Comparison of ENCODE assay signal across 9 mouse cellular contexts in the genomic region with DNA sequence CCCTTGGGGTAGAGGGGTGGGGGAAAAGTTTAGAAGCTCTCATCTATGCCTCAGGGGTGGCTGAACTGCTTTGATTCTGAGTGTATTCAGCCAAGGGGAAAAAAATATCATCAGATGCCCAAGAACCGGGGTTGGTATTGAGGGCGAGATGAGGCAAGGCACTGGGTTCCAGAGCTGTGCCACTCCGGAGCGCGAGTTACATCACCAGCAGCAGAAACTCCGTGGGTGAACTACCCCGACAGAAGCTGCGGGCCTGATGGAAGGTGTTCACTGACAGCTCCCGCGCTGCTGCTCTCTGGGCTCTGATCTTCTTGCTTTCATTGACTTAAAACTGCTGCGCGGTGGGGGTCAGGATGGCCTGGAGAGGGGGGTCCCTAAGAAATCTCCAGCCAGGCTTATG. TPM values are rescaled to one million over a fixed set of nuclear protein-coding genes. Genes with fewer than 3 reads are reported as not detected.
DNase-seq lines count a peak whose midpoint lies in the region; ATAC-seq lines count a peak whose summit lies in the region.
"Had no signal": no experiment of that assay in that cellular context is flagged by ENCODE, and none has a peak within 500 bp of the region (broad histone marks: within the 10 kb centered on the region; RNA-seq: fewer than 3 reads in every experiment).

No protein-coding gene starts in this region.

- H3K4me3 ChIP-seq in kidney, embryonic 15.5 days (replicated peaks): peak overlapping the region; percentile 79
- peak overlapping the region; percentile 71 for H3K4me3 ChIP-seq in hindbrain, embryonic 12.5 days
- peak overlapping the region; percentile 77 for H3K4me3 ChIP-seq in stomach, embryonic 14.5 days (ENCODE audit: low read depth, low read length)

- peak overlapping the region; percentile 98 for H3K4me2 ChIP-seq in kidney, embryonic 15.5 days
- peak overlapping the region; percentile 95 for H3K4me2 ChIP-seq in hindbrain, embryonic 12.5 days (replicated peaks)
- H3K4me2 ChIP-seq in stomach, embryonic 14.5 days (replicated peaks; ENCODE audit: low read depth, low read length): peak overlapping the region; percentile 96

- no peak overlapping the region for H3K27ac ChIP-seq in kidney, embryonic 15.5 days
- H3K27ac ChIP-seq in hindbrain, embryonic 12.5 days: no peak overlapping the region
- H3K27ac ChIP-seq in stomach, embryonic 14.5 days (ENCODE audit: low read length): no peak overlapping the region
- H3K27ac ChIP-seq: macrophage had no signal

- peaks cover 25% of the 10 kb centered on the region for H3K27me3 ChIP-seq in kidney, embryonic 15.5 days
- H3K27me3 ChIP-seq in hindbrain, embryonic 12.5 days: no peaks in the 10 kb centered on the region
- H3K27me3 ChIP-seq in stomach, embryonic 14.5 days (ENCODE audit: control insufficient read depth, insufficient read depth, low read length): no peaks in the 10 kb centered on the region

- H3K4me1 ChIP-seq in kidney, embryonic 15.5 days: peaks cover 23% of the 10 kb centered on the region
- H3K4me1 ChIP-seq in hindbrain, embryonic 12.5 days: peaks cover 7% of the 10 kb centered on the region; the same call in 1 of the 2 replicates
- H3K4me1 ChIP-seq in stomach, embryonic 14.5 days (ENCODE audit: control insufficient read depth, insufficient read depth, low read length): peaks cover 5% of the 10 kb centered on the region; the same call in 1 of the 2 replicates

- no peaks in the 10 kb centered on the region for H3K9me3 ChIP-seq in kidney, embryonic 15.5 days (replicated peaks)
- no peaks in the 10 kb centered on the region for H3K9me3 ChIP-seq in hindbrain, embryonic 12.5 days (replicated peaks)
- no peaks in the 10 kb centered on the region for H3K9me3 ChIP-seq in stomach, embryonic 14.5 days (ENCODE audit: control insufficient read depth, low read depth, low read length)

- H3K9ac ChIP-seq in kidney, embryonic 15.5 days: no peak overlapping the region
- peak overlapping the region; percentile 87 for H3K9ac ChIP-seq in hindbrain, embryonic 12.5 days
- no peak overlapping the region for H3K9ac ChIP-seq in stomach, embryonic 14.5 days (replicated peaks; ENCODE audit: low read depth, low read length)

- 13% methylated on average over 12 of the region's 12 CpGs for WGBS in kidney, embryonic 15.5 days
- WGBS in hindbrain, embryonic 12.5 days: 5% methylated on average over 12 of the region's 12 CpGs
- 17% methylated on average over 12 of the region's 12 CpGs for WGBS in stomach, embryonic 14.5 days

- no peak for ATAC-seq in kidney, embryonic 15.5 days (replicated peaks; ENCODE audit: low FRiP score)
- ATAC-seq in hindbrain, embryonic 12.5 days (ENCODE audit: low FRiP score): peak; percentile 2; the same call in 1 of the 2 replicates
- ATAC-seq in stomach, embryonic 14.5 days (ENCODE audit: insufficient number of reproducible peaks, insufficient read depth, low FRiP score, low read depth): no peak

- no peaks in the 10 kb centered on the region for H3K36me3 ChIP-seq in kidney, embryonic 15.5 days
- H3K36me3 ChIP-seq in hindbrain, embryonic 12.5 days: no peaks in the 10 kb centered on the region
- no peaks in the 10 kb centered on the region for H3K36me3 ChIP-seq in stomach, embryonic 14.5 days (ENCODE audit: control insufficient read depth, insufficient read depth, low read length)

- no peak for DNase-seq in kidney, postnatal 14 days
- peak; percentile 45 for DNase-seq in embryo, embryonic 9.5 days (ENCODE audit: extremely low spot score)
- DNase-seq in lung, postnatal 10 days: peak; percentile 17
- no peak for DNase-seq in c-Kit-positive CD71-positive TER-119-positive erythroid progenitor cells, embryonic 14.5 days (ENCODE audit: low spot score)
- DNase-seq in kidney, postnatal 10 days: no peak

RNA-seq across cellular contexts. Expression of gene Sox5, which starts 1.1 kb away (rescaled TPM):
- 14.1 and 14.3 TPM in 2 replicates for polyA plus RNA-seq in kidney, embryonic 15.5 days (2015; fragmentation: Nextera tagmentation; extraction: Ambion mirVana)
- 49.1 and 58.0 TPM in 2 replicates for polyA plus RNA-seq in hindbrain, embryonic 12.5 days (2016; fragmentation: Nextera tagmentation; extraction: Ambion mirVana)
- polyA plus RNA-seq in stomach, embryonic 14.5 days (2014; fragmentation: Nextera tagmentation; extraction: Ambion mirVana): 30.3 and 33.8 TPM in 2 replicates
- polyA plus RNA-seq: macrophage had no signal

Comparison
In these comparisons a context has a peak if more than half of its experiments do, and no peak if none do; other contexts are left out.
1. DNase-seq: peak in embryo, embryonic 9.5 days (single experiment) and lung, postnatal 10 days (single experiment); none in kidney, postnatal 14 days (single experiment), c-Kit-positive CD71-positive TER-119-positive erythroid progenitor cells, embryonic 14.5 days (single experiment) and kidney, postnatal 10 days (single experiment).
2. Peak in every context shown above with its lines, with median percentiles within 50 percentile points of each other: H3K4me2 ChIP-seq and H3K4me3 ChIP-seq.